Mouse (Mus musculus) spleen, postnatal 14 days (tissue): ENCODE measurements around the gene Arhgap23.

Experiments
- DNase-seq, 2 experiments: peaks; one replicate each; pipeline ENCODE4 v3.0.0; 2021 to 2022; ENCODE audit warnings: low spot score in 2 of 2

The Arhgap23 gene

GRCm38 (mm10) chr11:97434704-97435454 is 19.5 kb downstream of the Arhgap23 start:
- DNase-seq, result peak; percentile 82 to 84

GRCm38 (mm10) chr11:97435808-97436491 is 20.6 kb downstream of the Arhgap23 start:
- DNase-seq, result no peak

GRCm38 (mm10) chr11:97437745-97438144 is 22.4 kb downstream of the Arhgap23 start:
- DNase-seq, result no peak

- DNase-seq, result no peak
Observed at GRCm38 (mm10) chr11:97438868-97439267, 23.5 kb downstream of the Arhgap23 start.

GRCm38 (mm10) chr11:97439935-97440334 is 24.6 kb downstream of the Arhgap23 start:
- DNase-seq, result peak; percentile 62 to 67

GRCm38 (mm10) chr11:97440441-97440881 is 25.1 kb downstream of the Arhgap23 start:
- DNase-seq, result no peak

- DNase-seq, result no peak
Observed at GRCm38 (mm10) chr11:97441036-97441657, 25.8 kb downstream of the Arhgap23 start.

- DNase-seq, result no peak
Observed at GRCm38 (mm10) chr11:97441658-97442125, 26.4 kb downstream of the Arhgap23 start.

GRCm38 (mm10) chr11:97442891-97443675 is 27.8 kb downstream of the Arhgap23 start:
- no peak for DNase-seq

- no peak for DNase-seq
Observed at GRCm38 (mm10) chr11:97445596-97445995, 30.3 kb downstream of the Arhgap23 start.

- no peak for DNase-seq
Observed at GRCm38 (mm10) chr11:97445999-97446511, 30.7 kb downstream of the Arhgap23 start.

GRCm38 (mm10) chr11:97447979-97448378 is 32.6 kb downstream of the Arhgap23 start:
- DNase-seq, result no peak

- no peak for DNase-seq
Observed at GRCm38 (mm10) chr11:97448611-97449394, 33.5 kb downstream of the Arhgap23 start.

GRCm38 (mm10) chr11:97449601-97450293 is 34.4 kb downstream of the Arhgap23 start:
- no peak for DNase-seq

GRCm38 (mm10) chr11:97450305-97450922 is 35.1 kb downstream of the Arhgap23 start:
- no peak for DNase-seq

- DNase-seq, result no peak
Observed at GRCm38 (mm10) chr11:97451625-97452024, 36.3 kb downstream of the Arhgap23 start.

- DNase-seq, result no peak
Observed at GRCm38 (mm10) chr11:97457120-97457519, 41.8 kb downstream of the Arhgap23 start.

GRCm38 (mm10) chr11:97461307-97461820 is 46.0 kb downstream of the Arhgap23 start:
- DNase-seq, result no peak

GRCm38 (mm10) chr11:97462538-97462937 is 47.2 kb downstream of the Arhgap23 start:
- DNase-seq, result no peak
